Mouse (Mus musculus): ENCODE measurements around the gene Rai14. TPM values are rescaled to one million over a fixed set of nuclear protein-coding genes. Genes with fewer than 3 reads are reported as not detected.

Gene Rai14
- polyA plus RNA-seq, 1 experiment from 2014 or later, result 84.2 TPM

- Histone ChIP-seq H3K4me3 (ENCODE audit: low read depth, low read length) (no peak overlapping the region), H3K36me3 (ENCODE audit: control insufficient read depth, insufficient read depth, low read length) (no peaks in the 10 kb centered on the region), H3K27ac (ENCODE audit: low read depth, low read length) (no peak overlapping the region), H3K9ac (ENCODE audit: low read length) (no peak overlapping the region), H3K27me3 (ENCODE audit: control insufficient read depth, insufficient read depth, low read length) (no peaks in the 10 kb centered on the region), H3K4me1 (ENCODE audit: control insufficient read depth, insufficient read depth, low read length) (peaks cover 4% of the 10 kb centered on the region; the same call in 1 of the 2 replicates), H3K4me2 (ENCODE audit: low read depth) (no peak overlapping the region), H3K9me3 (ENCODE audit: control insufficient read depth, low read length) (no peaks in the 10 kb centered on the region)
- DNase-seq (ENCODE audit: low spot score), result no peak
- ATAC-seq (ENCODE audit: insufficient read depth, low FRiP score, low TSS enrichment), result no peak
- 80% methylated on average over 3 of the region's 3 CpGs for WGBS
Observed at GRCm38 (mm10) chr15:10724857-10725256, 10.4 kb upstream of the Rai14 start.

DNA sequence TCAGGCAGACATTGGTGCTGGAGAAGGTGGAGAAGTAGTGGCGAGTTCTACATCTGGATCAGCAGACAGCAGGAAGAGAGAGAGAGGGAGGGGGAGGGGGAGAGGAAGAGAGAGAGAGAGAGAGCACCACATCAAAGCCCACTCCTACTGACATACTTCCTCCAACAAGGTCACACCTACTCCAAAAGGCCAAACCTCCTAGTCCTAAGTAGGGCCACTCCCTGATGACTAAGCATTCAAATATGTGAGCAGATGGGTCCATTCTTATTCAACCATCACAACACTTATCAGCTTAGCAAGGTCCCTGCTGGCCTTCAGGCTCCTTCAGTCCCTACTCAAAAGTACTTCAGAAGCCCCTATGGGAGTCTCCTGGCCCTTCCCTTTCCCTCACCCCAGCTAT, 9.1 kb upstream of the Rai14 start:
- Histone ChIP-seq H3K27me3 (ENCODE audit: control insufficient read depth, insufficient read depth, low read length) (no peaks in the 10 kb centered on the region), H3K36me3 (ENCODE audit: control insufficient read depth, insufficient read depth, low read length) (no peaks in the 10 kb centered on the region), H3K4me2 (ENCODE audit: low read depth) (no peak overlapping the region), H3K4me1 (ENCODE audit: control insufficient read depth, insufficient read depth, low read length) (peaks cover 4% of the 10 kb centered on the region; the same call in 1 of the 2 replicates), H3K27ac (ENCODE audit: low read depth, low read length) (no peak overlapping the region), H3K9ac (ENCODE audit: low read length) (no peak overlapping the region), H3K9me3 (ENCODE audit: control insufficient read depth, low read length) (no peaks in the 10 kb centered on the region), H3K4me3 (ENCODE audit: low read depth, low read length) (no peak overlapping the region)
- no peak for ATAC-seq (ENCODE audit: insufficient read depth, low FRiP score, low TSS enrichment)
- WGBS, result 40% methylated on average over 1 of the region's 1 CpGs
- no peak for DNase-seq (ENCODE audit: low spot score)

DNA sequence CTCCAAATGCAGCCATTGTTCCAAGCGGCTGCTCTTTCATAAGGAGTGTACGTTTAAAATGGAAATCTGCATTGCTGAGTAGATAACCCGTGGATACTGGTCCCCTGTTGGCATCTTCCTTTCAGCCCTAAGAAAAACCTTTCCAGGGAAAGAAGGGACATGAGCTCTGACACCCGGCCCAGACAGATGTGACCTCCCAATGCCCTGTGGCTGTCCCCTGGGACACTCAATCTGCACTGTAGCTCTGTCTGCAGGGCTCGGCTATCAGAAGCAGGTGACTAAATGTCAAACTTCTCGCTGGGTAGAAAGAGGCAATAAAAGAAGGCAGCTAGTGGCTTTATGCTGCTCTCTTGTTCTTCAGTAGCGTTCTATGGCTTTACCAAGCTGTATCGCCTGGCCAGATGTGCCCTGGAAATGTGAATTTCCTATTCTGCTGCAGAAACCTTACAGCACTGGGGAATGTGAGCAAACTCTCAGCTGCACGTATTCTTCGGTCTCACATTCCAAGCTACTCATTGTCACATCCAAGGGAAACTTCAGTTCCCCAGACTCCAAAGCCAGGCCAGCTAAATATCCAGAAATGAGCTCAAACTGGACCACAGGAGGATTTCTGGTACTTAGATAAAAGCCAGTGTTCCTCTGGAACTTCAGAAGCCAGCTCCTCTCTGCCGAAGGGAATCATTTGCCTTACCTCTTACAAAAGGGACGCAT, 8.4 kb upstream of the Rai14 start:
- no peak overlapping the region for H3K9ac ChIP-seq (ENCODE audit: low read length)
- H3K27ac ChIP-seq (ENCODE audit: low read depth, low read length), result no peak overlapping the region
- ATAC-seq (ENCODE audit: insufficient read depth, low FRiP score, low TSS enrichment), result no peak
- H3K36me3 ChIP-seq (ENCODE audit: control insufficient read depth, insufficient read depth, low read length), result no peaks in the 10 kb centered on the region
- 25% methylated on average over 12 of the region's 12 CpGs for WGBS
- no peaks in the 10 kb centered on the region for H3K27me3 ChIP-seq (ENCODE audit: control insufficient read depth, insufficient read depth, low read length)
- no peak overlapping the region for H3K4me2 ChIP-seq (ENCODE audit: low read depth)
- no peaks in the 10 kb centered on the region for H3K9me3 ChIP-seq (ENCODE audit: control insufficient read depth, low read length)
- H3K4me3 ChIP-seq (ENCODE audit: low read depth, low read length), result no peak overlapping the region
- DNase-seq (ENCODE audit: low spot score), result no peak
- peaks cover 4% of the 10 kb centered on the region; the same call in 1 of the 2 replicates for H3K4me1 ChIP-seq (ENCODE audit: control insufficient read depth, insufficient read depth, low read length)

DNA sequence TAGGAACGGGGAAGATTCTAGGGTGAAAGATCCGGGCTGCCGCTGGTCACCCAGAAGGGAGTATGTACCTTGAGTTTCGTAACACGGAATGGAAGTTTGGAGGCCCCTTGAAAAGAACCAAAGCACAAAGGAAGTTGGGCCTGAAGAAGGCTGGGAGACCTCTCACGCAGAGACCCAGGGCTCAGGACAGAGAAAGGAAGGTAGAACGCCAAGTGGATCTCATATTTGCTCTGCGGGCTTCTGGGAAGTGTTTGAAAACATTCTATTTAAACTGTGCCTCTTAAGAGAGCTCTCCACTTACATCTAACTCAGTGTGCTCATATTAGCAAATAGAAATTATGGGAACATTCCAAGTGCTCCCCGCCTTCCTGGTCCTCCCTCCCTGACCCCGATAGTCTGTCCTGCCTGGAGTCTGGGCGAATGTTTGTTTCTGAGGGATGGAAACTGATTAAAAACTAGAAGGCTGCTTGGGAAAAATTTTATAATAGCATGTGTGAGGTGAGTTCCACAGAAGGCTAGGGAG, 6.9 kb upstream of the Rai14 start:
- DNase-seq (ENCODE audit: low spot score), result no peak
- WGBS, result 94% methylated on average over 11 of the region's 11 CpGs
- H3K9ac ChIP-seq (ENCODE audit: low read length), result no peak overlapping the region
- no peak overlapping the region for H3K4me2 ChIP-seq (ENCODE audit: low read depth)
- H3K27ac ChIP-seq (ENCODE audit: low read depth, low read length), result no peak overlapping the region
- peaks cover 4% of the 10 kb centered on the region; the same call in 1 of the 2 replicates for H3K4me1 ChIP-seq (ENCODE audit: control insufficient read depth, insufficient read depth, low read length)
- no peak overlapping the region for H3K4me3 ChIP-seq (ENCODE audit: low read depth, low read length)
- H3K9me3 ChIP-seq (ENCODE audit: control insufficient read depth, low read length), result no peaks in the 10 kb centered on the region
- no peaks in the 10 kb centered on the region for H3K27me3 ChIP-seq (ENCODE audit: control insufficient read depth, insufficient read depth, low read length)
- ATAC-seq (ENCODE audit: insufficient read depth, low FRiP score, low TSS enrichment), result no peak
- H3K36me3 ChIP-seq (ENCODE audit: control insufficient read depth, insufficient read depth, low read length), result no peaks in the 10 kb centered on the region

DNA sequence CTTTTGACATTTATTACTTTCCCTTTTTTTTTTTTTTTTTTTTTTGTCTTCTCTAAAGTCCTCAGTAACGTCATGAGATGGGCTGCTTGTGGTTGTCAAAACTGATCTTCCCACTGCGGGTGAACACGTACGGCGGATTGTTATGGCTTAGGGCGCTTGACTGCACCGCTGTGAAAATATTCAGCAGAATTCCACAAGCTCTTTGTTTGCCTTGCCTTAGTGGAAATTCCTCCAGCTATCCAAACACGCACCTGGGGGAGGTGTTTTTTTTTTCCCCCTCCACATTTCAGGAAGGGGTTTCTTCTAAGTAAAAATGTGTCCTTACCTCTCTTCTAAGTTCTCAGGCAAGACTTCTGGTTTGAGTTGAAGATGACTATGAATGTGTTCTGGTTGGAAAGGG, 6.2 kb upstream of the Rai14 start:
- Histone ChIP-seq H3K27ac (ENCODE audit: low read depth, low read length) (no peak overlapping the region), H3K4me2 (ENCODE audit: low read depth) (no peak overlapping the region), H3K36me3 (ENCODE audit: control insufficient read depth, insufficient read depth, low read length) (no peaks in the 10 kb centered on the region), H3K9me3 (ENCODE audit: control insufficient read depth, low read length) (no peaks in the 10 kb centered on the region), H3K9ac (ENCODE audit: low read length) (no peak overlapping the region), H3K27me3 (ENCODE audit: control insufficient read depth, insufficient read depth, low read length) (no peaks in the 10 kb centered on the region), H3K4me1 (ENCODE audit: control insufficient read depth, insufficient read depth, low read length) (peaks cover 4% of the 10 kb centered on the region; the same call in 1 of the 2 replicates), H3K4me3 (ENCODE audit: low read depth, low read length) (no peak overlapping the region)
- WGBS, result 78% methylated on average over 8 of the region's 8 CpGs
- no peak for ATAC-seq (ENCODE audit: insufficient read depth, low FRiP score, low TSS enrichment)
- DNase-seq (ENCODE audit: low spot score), result no peak

DNA sequence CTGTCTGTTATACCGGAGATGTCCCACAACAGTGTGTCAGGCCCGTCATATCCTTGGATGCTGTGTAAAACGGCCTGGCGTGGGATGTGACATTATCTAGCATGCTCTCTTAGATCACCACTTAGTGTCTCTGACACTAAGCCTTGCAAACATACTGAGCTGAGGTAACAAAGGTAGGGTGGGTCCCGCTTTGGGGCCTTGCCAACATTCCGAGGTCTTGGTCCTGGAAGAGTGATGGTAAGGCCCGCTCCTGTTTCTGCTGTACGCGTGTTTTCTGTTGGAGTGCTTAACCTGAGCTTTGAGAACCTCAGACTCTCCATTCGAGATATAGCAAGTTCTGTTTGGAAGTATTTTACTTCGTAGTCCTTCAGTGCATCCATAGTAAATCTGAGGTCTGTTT, 5.8 kb upstream of the Rai14 start:
- H3K9me3 ChIP-seq (ENCODE audit: control insufficient read depth, low read length), result no peaks in the 10 kb centered on the region
- DNase-seq (ENCODE audit: low spot score) (no peak), ATAC-seq (ENCODE audit: insufficient read depth, low FRiP score, low TSS enrichment) (no peak)
- 90% methylated on average over 11 of the region's 11 CpGs for WGBS
- H3K27me3 ChIP-seq (ENCODE audit: control insufficient read depth, insufficient read depth, low read length), result no peaks in the 10 kb centered on the region
- H3K4me3 ChIP-seq (ENCODE audit: low read depth, low read length), result no peak overlapping the region
- no peak overlapping the region for H3K27ac ChIP-seq (ENCODE audit: low read depth, low read length)
- H3K4me2 ChIP-seq (ENCODE audit: low read depth), result no peak overlapping the region
- H3K4me1 ChIP-seq (ENCODE audit: control insufficient read depth, insufficient read depth, low read length), result peaks cover 4% of the 10 kb centered on the region; the same call in 1 of the 2 replicates
- H3K36me3 ChIP-seq (ENCODE audit: control insufficient read depth, insufficient read depth, low read length), result no peaks in the 10 kb centered on the region
- no peak overlapping the region for H3K9ac ChIP-seq (ENCODE audit: low read length)

DNA sequence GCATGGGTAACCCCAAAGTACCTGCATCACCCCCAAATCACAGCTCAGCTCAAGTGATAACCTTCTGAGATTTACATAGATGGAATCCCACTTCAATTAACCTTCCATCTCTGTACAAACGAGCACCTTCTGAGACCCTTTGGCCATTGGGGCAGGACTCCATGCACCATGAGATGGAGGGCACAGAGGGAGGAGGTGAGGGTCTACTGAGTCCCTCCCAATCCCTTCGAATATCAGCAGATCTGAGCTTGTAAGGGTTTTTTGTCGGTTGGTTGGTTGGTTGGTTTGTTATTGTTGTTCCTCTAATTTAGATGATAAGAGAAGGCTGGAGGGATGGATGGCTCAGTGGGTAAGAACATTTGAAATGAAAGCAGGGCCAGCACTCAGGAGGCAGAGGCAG, 5.1 kb upstream of the Rai14 start:
- ATAC-seq (ENCODE audit: insufficient read depth, low FRiP score, low TSS enrichment) (no peak), DNase-seq (ENCODE audit: low spot score) (no peak)
- H3K9me3 ChIP-seq (ENCODE audit: control insufficient read depth, low read length), result no peaks in the 10 kb centered on the region
- WGBS, result 94% methylated on average over 3 of the region's 3 CpGs
- H3K4me2 ChIP-seq (ENCODE audit: low read depth), result no peak overlapping the region
- H3K9ac ChIP-seq (ENCODE audit: low read length), result no peak overlapping the region
- H3K4me1 ChIP-seq (ENCODE audit: control insufficient read depth, insufficient read depth, low read length), result peaks cover 4% of the 10 kb centered on the region; the same call in 1 of the 2 replicates
- H3K36me3 ChIP-seq (ENCODE audit: control insufficient read depth, insufficient read depth, low read length), result no peaks in the 10 kb centered on the region
- H3K4me3 ChIP-seq (ENCODE audit: low read depth, low read length), result no peak overlapping the region
- H3K27ac ChIP-seq (ENCODE audit: low read depth, low read length), result no peak overlapping the region
- H3K27me3 ChIP-seq (ENCODE audit: control insufficient read depth, insufficient read depth, low read length), result no peaks in the 10 kb centered on the region

GRCm38 (mm10) chr15:10718763-10719162, 4.3 kb upstream of the Rai14 start:
- H3K27me3 ChIP-seq (ENCODE audit: control insufficient read depth, insufficient read depth, low read length), result no peaks in the 10 kb centered on the region
- no peak overlapping the region for H3K27ac ChIP-seq (ENCODE audit: low read depth, low read length)
- 91% methylated on average over 10 of the region's 10 CpGs for WGBS
- no peaks in the 10 kb centered on the region for H3K36me3 ChIP-seq (ENCODE audit: control insufficient read depth, insufficient read depth, low read length)
- H3K4me1 ChIP-seq (ENCODE audit: control insufficient read depth, insufficient read depth, low read length), result peaks cover 4% of the 10 kb centered on the region; the same call in 1 of the 2 replicates
- no peaks in the 10 kb centered on the region for H3K9me3 ChIP-seq (ENCODE audit: control insufficient read depth, low read length)
- no peak for DNase-seq (ENCODE audit: low spot score)
- no peak for ATAC-seq (ENCODE audit: insufficient read depth, low FRiP score, low TSS enrichment)
- H3K9ac ChIP-seq (ENCODE audit: low read length), result no peak overlapping the region
- H3K4me3 ChIP-seq (ENCODE audit: low read depth, low read length), result no peak overlapping the region
- H3K4me2 ChIP-seq (ENCODE audit: low read depth), result no peak overlapping the region

- no peak overlapping the region for H3K4me2 ChIP-seq (ENCODE audit: low read depth)
- no peak for ATAC-seq (ENCODE audit: insufficient read depth, low FRiP score, low TSS enrichment)
- H3K9me3 ChIP-seq (ENCODE audit: control insufficient read depth, low read length), result no peaks in the 10 kb centered on the region
- no peak overlapping the region for H3K9ac ChIP-seq (ENCODE audit: low read length)
- H3K27ac ChIP-seq (ENCODE audit: low read depth, low read length), result no peak overlapping the region
- peaks cover 5% of the 10 kb centered on the region for H3K4me1 ChIP-seq (ENCODE audit: control insufficient read depth, insufficient read depth, low read length)
- no peak overlapping the region for H3K4me3 ChIP-seq (ENCODE audit: low read depth, low read length)
- 97% methylated on average over 1 of the region's 1 CpGs for WGBS
- DNase-seq (ENCODE audit: low spot score), result no peak
- no peaks in the 10 kb centered on the region for H3K36me3 ChIP-seq (ENCODE audit: control insufficient read depth, insufficient read depth, low read length)
- H3K27me3 ChIP-seq (ENCODE audit: control insufficient read depth, insufficient read depth, low read length), result no peaks in the 10 kb centered on the region
Observed at GRCm38 (mm10) chr15:10717284-10717683, 2.9 kb upstream of the Rai14 start.
